Mouse (Mus musculus) midbrain, embryonic 11.5 days (tissue): ENCODE data around the gene Rpl13. TPM values are rescaled to one million over a fixed set of nuclear protein-coding genes. Genes with fewer than 3 reads are reported as not detected.
"Not testable (repeated sequence)": the region's sequence is repeated elsewhere in the genome, so short reads cannot be mapped to it uniquely, and the experiment has no call there.

Experiments
- ATAC-seq: fragments of 200-750 bp; cut with Nextera tagmentation; 2 replicates; pipeline ENCODE4 v1.8.0; 2017; ENCODE audit warnings: moderate TSS enrichment, moderate library complexity; ENCODE audit not compliant: low FRiP score
- DNase-seq: peaks from one replicate; pipeline ENCODE4 v3.0.0; 2015; ENCODE audit warnings: low spot score; ENCODE audit errors: missing footprints
- H3K27ac ChIP-seq: fragments of 300-500 bp; sonication (generic); 2 replicates; pipeline ENCODE4 v1.5.1; 2014; ENCODE audit warnings: low read depth, low read length
- H3K27me3 ChIP-seq: fragments of 300-500 bp; sonication (generic); 2 replicates; pipeline ENCODE4 v1.6.1; 2014; ENCODE audit warnings: mild to moderate bottlenecking, low read length, moderate library complexity, mixed read lengths; ENCODE audit not compliant: control insufficient read depth, insufficient read depth
- H3K36me3 ChIP-seq: fragments of 300-500 bp; sonication (generic); 2 replicates; pipeline ENCODE4 v1.6.1; 2014; ENCODE audit warnings: mild to moderate bottlenecking, low read length, moderate library complexity, mixed read lengths; ENCODE audit not compliant: control insufficient read depth, insufficient read depth
- H3K4me1 ChIP-seq: fragments of 300-500 bp; sonication (generic); 2 replicates; pipeline ENCODE4 v1.6.1; 2014; ENCODE audit warnings: low read length; ENCODE audit not compliant: control insufficient read depth, insufficient read depth
- H3K4me2 ChIP-seq: fragments of 300-500 bp; sonication (generic); 2 replicates; pipeline ENCODE4 v1.6.1; 2014; ENCODE audit warnings: mild to moderate bottlenecking, moderate library complexity
- H3K4me3 ChIP-seq: fragments of 300-500 bp; sonication (generic); 2 replicates; pipeline ENCODE4 v1.5.1; 2014; ENCODE audit warnings: low read depth, low read length
- H3K9ac ChIP-seq: fragments of 300-500 bp; sonication (generic); 2 replicates; pipeline ENCODE4 v1.6.1; 2014; ENCODE audit warnings: low read length
- H3K9me3 ChIP-seq: fragments of 300-500 bp; sonication (generic); 2 replicates; pipeline ENCODE4 v1.6.1; 2016; ENCODE audit warnings: low read length; ENCODE audit not compliant: control insufficient read depth
- WGBS: fragments of 180-500 bp; shearing (Covaris S2); extraction: QIAGEN DNeasy Blood & Tissue Kit; methylation state at CpG from one replicate; pipeline ENCODE4 v1.1.7; 2014; 5-methylcytosine and 5-hydroxymethylcytosine counted together
- polyA plus RNA-seq: library from polyadenylated mRNA; unstranded; fragments of >200 nt; fragmentation: Nextera tagmentation; extraction: Ambion mirVana; gene quantifications from 2 replicates; pipeline ENCODE4 v1.2.1, GENCODE M21; 2014

Gene Rpl13
- polyA plus RNA-seq, 1 experiment from 2014 or later, result 1,403 TPM

GRCm38 (mm10) chr8:123082993-123083392, 19.2 kb upstream of the Rpl13 start:
- H3K27me3 ChIP-seq, result no peaks in the 10 kb centered on the region
- 85% methylated on average over 6 of the region's 6 CpGs for WGBS
- H3K27ac ChIP-seq, result no peak overlapping the region
- H3K4me3 ChIP-seq, result no peak overlapping the region
- no peak for DNase-seq
- H3K9ac ChIP-seq, result no peak overlapping the region
- H3K9me3 ChIP-seq, result no peaks in the 10 kb centered on the region
- no peaks in the 10 kb centered on the region for H3K4me1 ChIP-seq
- peaks cover 24% of the 10 kb centered on the region for H3K36me3 ChIP-seq
- ATAC-seq, result no peak
- H3K4me2 ChIP-seq, result no peak overlapping the region

GRCm38 (mm10) chr8:123083610-123084009, 18.5 kb upstream of the Rpl13 start:
- WGBS, result 92% methylated on average over 12 of the region's 12 CpGs
- no peak overlapping the region for H3K9ac ChIP-seq
- peaks cover 25% of the 10 kb centered on the region for H3K36me3 ChIP-seq
- no peaks in the 10 kb centered on the region for H3K4me1 ChIP-seq
- H3K4me3 ChIP-seq, result no peak overlapping the region
- H3K27me3 ChIP-seq, result no peaks in the 10 kb centered on the region
- H3K9me3 ChIP-seq, result no peaks in the 10 kb centered on the region
- no peak overlapping the region for H3K4me2 ChIP-seq
- DNase-seq, result no peak
- ATAC-seq, result no peak
- no peak overlapping the region for H3K27ac ChIP-seq

GRCm38 (mm10) chr8:123087289-123087688, 14.9 kb upstream of the Rpl13 start:
- WGBS, result 95% methylated on average over 9 of the region's 9 CpGs
- Histone ChIP-seq H3K4me2 (no peak overlapping the region), H3K9me3 (no peaks in the 10 kb centered on the region), H3K4me3 (no peak overlapping the region), H3K4me1 (no peaks in the 10 kb centered on the region), H3K9ac (no peak overlapping the region), H3K36me3 (peaks cover 31% of the 10 kb centered on the region), H3K27ac (no peak overlapping the region), H3K27me3 (no peaks in the 10 kb centered on the region)
- ATAC-seq (no peak), DNase-seq (no peak)

GRCm38 (mm10) chr8:123097216-123097615, 4.9 kb upstream of the Rpl13 start:
- no peak overlapping the region for H3K9ac ChIP-seq

GRCm38 (mm10) chr8:123097786-123098584, 4.2 kb upstream of the Rpl13 start:
- Histone ChIP-seq H3K27me3 (no peaks in the 10 kb centered on the region), H3K36me3 (peaks cover 14% of the 10 kb centered on the region), H3K4me3 (no peak overlapping the region), H3K9me3 (no peaks in the 10 kb centered on the region), H3K9ac (no peak overlapping the region), H3K4me1 (peaks cover 2% of the 10 kb centered on the region), H3K4me2 (no peak overlapping the region), H3K27ac (no peak overlapping the region)
- ATAC-seq (no peak), DNase-seq (no peak)
- 76% methylated on average over 12 of the region's 12 CpGs for WGBS

More at GRCm38 (mm10) chr8:123097216-123097615, 4.9 kb upstream of the Rpl13 start:
- no peak overlapping the region for H3K4me2 ChIP-seq
- H3K27me3 ChIP-seq, result no peaks in the 10 kb centered on the region
- H3K4me1 ChIP-seq, result peaks cover 2% of the 10 kb centered on the region; the same call in 1 of the 2 replicates
- H3K9me3 ChIP-seq, result no peaks in the 10 kb centered on the region
- 94% methylated on average over 11 of the region's 11 CpGs for WGBS
- ATAC-seq (no peak), DNase-seq (no peak)
- H3K27ac ChIP-seq, result no peak overlapping the region
- H3K36me3 ChIP-seq, result peaks cover 14% of the 10 kb centered on the region
- H3K4me3 ChIP-seq, result no peak overlapping the region

- Histone ChIP-seq H3K9ac (no peak overlapping the region), H3K27ac (no peak overlapping the region), H3K4me3 (no peak overlapping the region), H3K4me1 (peaks cover 11% of the 10 kb centered on the region), H3K4me2 (no peak overlapping the region), H3K36me3 (peaks cover 7% of the 10 kb centered on the region), H3K9me3 (no peaks in the 10 kb centered on the region), H3K27me3 (no peaks in the 10 kb centered on the region)
- no peak for DNase-seq
- no peak for ATAC-seq
- 61% methylated on average over 8 of the region's 8 CpGs for WGBS
Observed at GRCm38 (mm10) chr8:123100288-123100687, 1.9 kb upstream of the Rpl13 start.

GRCm38 (mm10) chr8:123101244-123101643, 906 bp upstream of the Rpl13 start:
- WGBS, result 76% methylated on average over 4 of the region's 4 CpGs
- DNase-seq (no peak), ATAC-seq (no peak)
- Histone ChIP-seq H3K9ac (no peak overlapping the region), H3K4me2 (peak overlapping the region; percentile 58; the same call in 1 of the 2 replicates), H3K4me1 (peaks cover 11% of the 10 kb centered on the region), H3K4me3 (no peak overlapping the region), H3K27ac (no peak overlapping the region), H3K9me3 (no peaks in the 10 kb centered on the region), H3K36me3 (peaks cover 7% of the 10 kb centered on the region), H3K27me3 (no peaks in the 10 kb centered on the region)

- H3K4me3 ChIP-seq, result peak overlapping the region; percentile 84
- DNase-seq (peak; percentile 92), ATAC-seq (peak; percentile 17; the same call in 1 of the 2 replicates)
- under 1% methylated on average over 20 of the region's 26 CpGs for WGBS
- H3K4me2 ChIP-seq, result peak overlapping the region; percentile 92
- not testable (repeated sequence) for H3K36me3 ChIP-seq, H3K9me3 ChIP-seq, H3K27me3 ChIP-seq
- peaks cover 11% of the 10 kb centered on the region for H3K4me1 ChIP-seq
- H3K9ac ChIP-seq, result peak overlapping the region; percentile 97
- H3K27ac ChIP-seq, result peak overlapping the region; percentile 91
Observed at GRCm38 (mm10) chr8:123102855-123103254, 705 bp downstream of the Rpl13 start.

- H3K4me1 ChIP-seq, result peaks cover 11% of the 10 kb centered on the region
- no peaks in the 10 kb centered on the region for H3K9me3 ChIP-seq
- peak overlapping the region; percentile 97 for H3K9ac ChIP-seq
- no peak overlapping the region for H3K27ac ChIP-seq
- WGBS, result 21% methylated on average over 14 of the region's 15 CpGs
- DNase-seq (peak; percentile 87), ATAC-seq (no peak)
- H3K4me3 ChIP-seq, result peak overlapping the region; percentile 84
- peaks cover 7% of the 10 kb centered on the region; the same call in 1 of the 2 replicates for H3K36me3 ChIP-seq
- H3K4me2 ChIP-seq, result peak overlapping the region; percentile 92
- no peaks in the 10 kb centered on the region for H3K27me3 ChIP-seq
Observed at GRCm38 (mm10) chr8:123103285-123103684, 1.1 kb downstream of the Rpl13 start.
